Mouse (Mus musculus) kidney, postnatal 4 days (tissue): ENCODE results near the gene Cish.
A peak's percentile ranks its signal among the peaks of the same experiment; 100 is the strongest.
"Not testable (repeated sequence)": the region's sequence is repeated elsewhere in the genome, so short reads cannot be mapped to it uniquely, and the experiment has no call there.

Experiments used
- DNase-seq, 2 experiments: peaks; one replicate each; pipeline ENCODE4 v3.0.0; 2021; ENCODE audit warnings: mixed read lengths in 2 of 2

Gene Cish

DNA sequence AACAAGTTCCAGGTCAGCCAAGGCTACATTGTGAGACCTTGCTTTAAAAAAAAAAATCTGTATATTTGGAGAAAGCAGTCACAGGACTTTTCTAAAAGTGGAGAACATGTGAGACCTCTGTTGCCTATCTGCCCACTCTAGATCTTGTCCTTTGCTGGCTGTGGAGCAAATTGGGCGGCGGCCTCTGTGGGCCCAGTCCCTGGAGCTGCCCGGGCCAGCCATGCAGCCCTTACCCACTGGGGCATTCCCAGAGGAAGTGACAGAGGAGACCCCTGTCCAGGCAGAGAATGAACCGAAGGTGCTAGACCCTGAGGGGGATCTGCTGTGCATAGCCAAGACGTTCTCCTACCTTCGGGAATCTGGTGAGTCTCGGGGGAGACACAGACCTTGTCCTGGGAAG, 4.0 kb downstream of the Cish start:
- no peak for DNase-seq

DNA sequence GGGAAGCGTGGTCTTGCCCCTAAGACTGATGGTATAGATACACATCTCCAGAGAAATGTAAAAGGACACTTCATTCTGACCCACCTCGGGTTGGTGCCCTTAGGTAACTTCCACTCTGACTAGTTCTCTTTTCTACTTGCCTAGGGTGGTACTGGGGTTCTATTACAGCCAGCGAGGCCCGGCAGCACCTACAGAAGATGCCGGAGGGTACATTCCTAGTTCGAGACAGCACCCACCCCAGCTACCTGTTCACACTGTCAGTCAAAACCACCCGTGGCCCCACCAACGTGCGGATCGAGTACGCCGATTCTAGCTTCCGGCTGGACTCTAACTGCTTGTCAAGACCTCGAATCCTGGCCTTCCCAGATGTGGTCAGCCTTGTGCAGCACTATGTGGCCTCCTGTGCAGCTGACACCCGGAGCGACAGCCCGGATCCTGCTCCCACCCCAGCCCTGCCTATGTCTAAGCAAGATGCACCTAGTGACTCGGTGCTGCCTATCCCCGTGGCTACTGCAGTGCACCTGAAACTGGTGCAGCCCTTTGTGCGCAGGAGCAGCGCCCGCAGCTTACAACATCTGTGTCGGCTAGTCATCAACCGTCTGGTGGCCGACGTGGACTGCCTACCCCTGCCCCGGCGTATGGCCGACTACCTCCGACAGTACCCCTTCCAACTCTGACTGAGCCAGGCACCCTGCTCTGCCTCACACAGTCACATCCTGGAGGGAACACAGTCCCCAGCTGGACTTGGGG, 4.6 kb downstream of the Cish start:
- no peak for DNase-seq

DNA sequence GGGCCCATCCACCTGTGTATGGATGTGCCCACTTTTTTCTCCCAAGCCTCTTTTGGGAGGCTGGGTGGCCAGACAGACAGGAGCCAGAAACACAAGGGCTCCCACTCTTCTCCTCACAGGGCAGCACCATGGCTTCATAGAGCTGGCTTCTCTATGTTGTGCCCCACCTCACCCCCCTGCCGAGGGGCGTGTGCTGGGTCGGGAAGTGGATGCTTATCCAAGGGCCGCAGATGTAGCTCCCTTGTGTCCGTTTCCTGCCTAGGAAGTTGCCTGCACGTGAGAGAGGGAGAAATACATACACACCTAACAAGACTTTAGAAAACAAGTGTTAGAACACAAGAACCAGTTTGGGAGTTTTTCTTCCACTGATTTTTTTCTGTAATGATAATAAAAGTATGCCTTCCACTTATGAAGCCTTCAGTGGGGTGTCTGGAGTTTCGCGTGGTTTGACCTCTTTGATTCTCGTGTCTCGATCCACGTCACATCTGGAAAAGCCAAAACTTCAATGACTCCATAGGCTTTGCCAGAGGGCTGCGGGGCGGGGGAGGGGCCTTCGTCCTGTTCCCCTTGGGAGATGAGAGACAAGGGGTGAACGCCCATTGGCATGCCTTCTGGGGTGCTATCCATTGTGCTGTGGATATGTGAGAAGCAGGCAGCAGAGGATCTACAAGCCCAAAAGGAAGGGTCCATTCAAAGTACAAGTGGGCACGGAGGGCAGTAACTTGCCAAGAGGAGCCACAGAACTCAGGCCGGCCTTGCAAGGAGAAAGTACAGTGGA, 5.9 kb downstream of the Cish start:
- no peak for DNase-seq

GRCm38 (mm10) chr9:107302592-107302991, 6.8 kb downstream of the Cish start:
- no peak for DNase-seq

DNA sequence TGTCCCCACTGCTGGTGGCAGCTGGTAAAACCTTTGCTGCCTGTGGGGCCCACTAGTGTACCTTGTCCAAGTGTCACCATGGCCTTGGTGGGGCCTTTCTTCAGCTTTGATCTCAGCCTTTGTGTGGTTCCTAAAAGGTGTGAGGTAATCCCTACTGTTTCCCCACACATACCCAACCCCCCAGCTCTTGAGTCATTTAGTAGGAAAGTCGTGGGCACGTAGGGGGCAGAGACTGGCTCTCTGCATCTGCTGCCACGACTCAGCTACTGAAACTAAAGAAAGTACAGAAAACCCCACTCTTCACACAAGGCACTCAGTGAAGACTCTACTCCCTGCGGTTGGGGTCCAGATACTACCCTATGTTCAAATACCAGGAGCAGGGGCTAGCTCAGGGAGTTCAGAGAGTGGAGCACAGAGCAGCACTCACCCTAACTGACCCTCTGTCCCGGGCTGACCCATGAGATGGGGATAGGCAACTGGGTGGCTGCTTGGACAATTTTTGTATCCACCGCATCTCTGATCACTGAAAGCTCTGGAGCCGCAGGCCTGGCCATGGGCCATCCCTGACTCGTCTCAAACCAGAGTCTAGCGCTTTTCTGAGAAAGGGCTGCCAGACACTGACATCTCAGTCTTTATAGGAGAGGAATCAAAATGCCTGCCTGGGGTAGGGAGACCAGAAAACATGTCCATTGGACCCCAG, 7.4 kb downstream of the Cish start:
- DNase-seq = no peak

DNA sequence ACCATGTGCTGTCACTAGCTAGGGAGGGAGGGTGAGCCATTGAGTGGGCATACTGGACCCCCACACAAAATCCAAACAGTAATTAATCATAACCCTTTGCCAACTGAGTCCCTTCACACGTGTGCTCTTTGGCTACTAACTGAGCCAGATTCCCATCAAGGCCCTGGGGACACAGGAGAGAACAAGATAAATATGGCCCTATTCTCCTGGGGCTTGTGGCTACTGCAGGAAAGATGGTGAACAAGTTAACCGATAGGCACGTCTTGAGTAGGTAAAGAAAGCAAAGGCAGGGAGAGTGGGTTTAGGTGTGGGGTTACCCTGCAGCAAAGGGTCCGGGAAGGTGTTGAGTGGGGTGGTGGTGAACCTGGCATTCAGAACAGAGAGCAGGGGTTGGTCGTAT, 8.1 kb downstream of the Cish start:
- no peak for DNase-seq

GRCm38 (mm10) chr9:107304383-107304782, 8.6 kb downstream of the Cish start:
- DNase-seq = no peak

GRCm38 (mm10) chr9:107305012-107305411, 9.2 kb downstream of the Cish start:
- DNase-seq = no peak

DNA sequence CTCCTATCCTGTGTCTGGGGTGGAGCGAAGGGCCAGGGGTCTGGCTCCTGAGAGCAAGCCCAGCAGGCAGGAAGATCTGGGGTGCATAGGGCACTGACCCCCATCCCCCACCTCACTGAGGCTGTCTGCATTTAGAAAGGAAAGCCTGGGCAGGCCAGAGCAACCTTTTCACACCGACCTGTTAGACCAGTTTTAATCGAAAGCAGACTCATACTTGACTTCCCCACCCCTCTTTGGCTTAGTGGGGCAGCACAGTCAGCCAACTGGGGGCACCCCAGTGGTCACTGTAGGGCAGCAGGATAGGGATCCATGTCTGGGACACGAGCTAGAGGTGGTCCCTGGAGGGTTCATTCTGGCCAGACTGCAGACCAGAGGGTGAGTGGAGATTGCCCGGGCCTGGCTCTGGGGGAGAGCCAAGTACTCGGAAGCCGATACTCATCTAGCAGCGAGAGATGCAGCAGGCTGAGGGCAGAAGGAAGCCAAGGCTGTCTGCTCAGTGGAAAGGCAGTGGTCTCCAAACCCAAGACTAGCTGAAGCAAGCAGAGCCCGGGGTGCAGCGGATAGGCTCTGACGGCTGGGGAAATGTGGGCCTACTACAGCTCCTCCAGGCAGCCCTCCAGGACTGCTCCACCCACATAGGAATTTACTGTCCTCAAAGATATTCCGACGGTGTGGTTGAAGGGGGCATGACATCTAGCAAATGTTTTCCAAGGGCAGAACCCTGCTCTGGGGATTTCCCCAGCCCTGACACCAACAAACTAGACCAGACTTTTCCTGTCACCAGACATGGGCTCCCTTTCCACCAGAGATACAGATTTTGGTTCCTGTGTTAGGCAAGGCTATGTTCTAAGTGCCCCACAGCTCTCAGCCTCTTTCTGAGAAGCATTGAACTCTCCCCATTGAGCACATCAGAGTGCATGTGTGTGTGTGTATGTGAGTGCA, 10.0 kb downstream of the Cish start:
- peak; percentile 36 to 64 for DNase-seq

- DNase-seq = not testable (repeated sequence)
These were observed 10.8 kb downstream of the Cish start for GRCm38 (mm10) chr9:107306673-107307072.

- DNase-seq = peak; percentile 41 to 59
These were observed 11.5 kb downstream of the Cish start for GRCm38 (mm10) chr9:107307099-107307872.

- peak; percentile 90 to 95 for DNase-seq
These were observed 12.1 kb downstream of the Cish start for GRCm38 (mm10) chr9:107307886-107308285.

DNA sequence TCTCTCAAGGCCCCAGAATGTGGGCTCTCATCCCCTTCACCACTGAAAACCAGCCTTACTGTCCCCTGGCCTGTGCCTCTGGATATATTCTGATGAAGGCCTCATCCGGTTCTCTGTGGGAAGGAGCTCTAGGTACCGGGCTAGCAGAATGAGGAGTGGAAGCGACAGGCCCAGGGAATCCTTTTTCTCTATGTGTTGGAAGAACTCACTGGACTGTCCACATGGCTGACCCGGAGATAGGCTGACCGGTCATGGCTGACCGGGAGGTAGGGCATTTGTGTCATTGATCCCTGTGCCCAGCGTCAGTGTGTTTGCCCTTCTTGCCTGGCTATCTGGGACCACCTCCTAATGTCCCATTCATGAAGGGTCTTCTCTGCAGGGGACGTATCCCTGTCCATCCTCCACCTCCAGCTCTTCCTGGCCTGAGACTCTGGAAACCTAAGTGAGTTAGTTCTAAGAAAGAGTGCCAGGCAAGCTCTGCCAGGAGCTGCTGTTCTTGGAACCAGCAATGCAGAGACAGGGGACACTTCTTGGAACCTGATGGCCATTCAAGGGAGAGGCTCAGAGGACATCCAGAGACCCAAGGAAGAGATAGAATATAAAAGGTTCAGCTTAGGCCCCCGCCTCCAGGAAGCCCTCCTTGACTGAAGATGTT, 12.6 kb downstream of the Cish start:
- DNase-seq = no peak

DNA sequence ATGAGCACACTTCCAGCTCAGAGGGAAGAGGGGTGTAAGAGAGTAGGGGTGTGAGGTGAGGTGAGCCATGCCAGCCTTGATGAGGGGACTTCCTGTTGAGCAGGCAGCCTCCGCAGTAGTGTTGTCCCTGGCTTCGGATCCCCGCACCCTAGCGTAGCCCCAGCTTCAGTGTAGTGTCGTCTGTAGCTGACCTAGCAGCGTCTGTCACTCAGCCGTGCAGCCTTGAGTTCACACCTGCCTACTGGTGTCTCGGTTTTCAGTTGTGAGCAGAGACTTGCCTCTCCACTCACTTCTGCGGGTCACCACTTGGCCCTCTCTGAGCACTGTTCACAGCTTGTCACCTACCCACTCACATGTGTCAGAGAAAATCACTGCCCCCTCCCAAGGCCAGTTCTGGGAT, 13.3 kb downstream of the Cish start:
- DNase-seq = no peak

DNA sequence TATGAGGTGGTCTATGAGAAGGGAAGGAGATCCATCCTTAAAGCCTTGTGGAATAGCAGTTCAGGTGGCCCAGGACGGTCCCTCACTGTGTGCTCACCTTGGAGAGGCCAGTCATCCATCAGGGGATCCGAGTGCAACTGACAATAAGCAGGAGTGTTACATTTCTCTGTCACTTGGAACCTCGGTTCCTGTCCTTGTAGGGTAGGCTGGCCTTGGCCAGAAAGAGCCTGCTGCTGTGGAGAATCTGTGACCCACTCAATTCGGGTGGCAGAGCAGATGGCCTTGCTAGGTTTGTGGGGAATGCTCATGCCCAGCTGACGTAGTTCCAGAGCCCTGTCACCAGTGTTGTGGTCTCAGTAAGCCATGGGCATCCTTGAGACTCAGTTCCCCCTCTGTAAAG, 13.8 kb downstream of the Cish start:
- no peak for DNase-seq

DNA sequence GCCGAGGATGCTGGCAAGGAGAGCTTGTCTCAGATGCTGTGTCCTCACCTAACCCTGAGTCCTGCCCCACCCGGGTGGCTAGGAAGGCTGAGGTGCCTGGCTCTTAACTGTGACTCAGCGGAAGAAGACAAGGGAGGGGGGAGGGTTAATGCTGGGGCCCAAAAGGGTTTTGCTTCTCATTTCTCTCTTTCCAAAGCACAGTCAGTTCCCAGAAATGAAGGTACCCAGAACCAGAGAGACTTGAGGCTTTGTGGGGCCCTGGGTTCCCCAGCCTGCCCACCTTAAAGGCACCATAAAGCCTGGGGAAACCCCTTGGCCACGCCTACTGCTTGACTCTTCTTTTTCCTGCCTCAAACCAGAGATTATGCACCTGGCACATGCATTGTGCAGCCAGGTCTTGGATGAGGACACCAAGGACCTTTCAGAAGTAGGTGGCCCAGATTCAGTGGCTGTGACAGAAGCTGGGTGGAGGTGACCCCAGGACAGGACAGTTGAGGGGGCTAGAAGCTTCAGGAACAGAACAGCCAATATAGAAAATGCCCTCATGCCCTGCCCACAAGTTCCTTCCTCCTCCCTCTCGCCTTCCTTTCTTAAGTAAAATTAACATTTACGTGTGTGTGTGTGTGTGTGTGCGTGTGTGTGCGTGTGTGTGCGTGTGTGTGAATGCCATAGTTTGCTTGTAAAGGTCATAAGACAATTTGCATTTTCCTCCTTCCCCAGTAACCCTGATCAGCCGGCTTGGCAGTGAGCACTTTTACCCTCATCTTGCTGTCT, 17.2 kb downstream of the Cish start:
- DNase-seq = no peak

GRCm38 (mm10) chr9:107313926-107314325, 18.1 kb downstream of the Cish start:
- DNase-seq = no peak

- DNase-seq = no peak
These were observed 20.0 kb downstream of the Cish start for GRCm38 (mm10) chr9:107315791-107316190.

DNA sequence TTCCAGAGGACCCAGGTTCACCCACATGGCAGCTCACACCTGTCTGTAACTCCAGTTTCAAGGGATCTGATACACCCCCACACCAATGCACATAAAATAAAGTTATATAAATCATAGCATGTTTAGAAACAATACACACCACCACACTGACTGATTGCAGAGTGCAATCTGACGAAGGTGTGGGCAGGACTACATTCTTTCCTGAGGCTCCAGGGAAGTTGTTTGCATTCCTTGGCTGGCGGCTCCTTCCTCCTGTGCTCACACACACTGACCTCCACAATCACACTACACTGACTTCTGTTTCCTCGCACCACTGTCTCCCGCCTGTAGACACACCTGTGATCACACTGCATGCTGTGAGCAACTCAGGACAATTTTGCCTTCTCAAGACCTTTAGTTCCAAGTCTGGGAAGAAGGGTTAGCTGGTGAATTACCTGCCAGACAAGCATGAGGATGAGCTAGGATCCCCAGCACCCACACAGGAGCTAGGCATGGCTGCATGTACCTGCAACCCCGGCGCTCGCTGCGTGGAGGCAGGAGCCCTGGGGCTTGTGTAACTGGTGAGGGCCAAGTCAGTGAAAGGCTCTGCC, 26.7 kb downstream of the Cish start:
- peak in 1 of 2 experiments; percentile 24 for DNase-seq

DNA sequence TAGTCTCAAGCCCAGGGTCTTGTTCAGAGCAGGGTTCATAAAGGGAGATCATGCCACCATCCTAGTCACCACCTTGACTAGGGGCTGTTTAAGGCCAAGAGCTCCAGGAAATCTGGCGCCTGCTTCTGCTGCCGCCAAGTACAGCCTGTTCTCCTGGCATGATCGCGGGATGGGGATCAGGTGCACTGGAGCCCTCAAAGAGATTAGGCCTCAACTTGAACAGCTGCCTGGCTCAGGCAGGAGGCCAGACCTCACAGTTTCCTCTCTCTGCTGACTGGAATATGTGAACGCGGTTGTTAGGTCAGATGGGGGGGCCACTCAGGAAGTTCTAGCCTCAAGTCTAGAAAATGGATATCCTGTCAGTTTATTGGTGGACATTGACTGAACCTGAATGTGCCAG, 27.7 kb downstream of the Cish start:
- DNase-seq = peak; percentile 30 to 39
